Mouse (Mus musculus): ENCODE results near the gene Gm47995.

GRCm38 (mm10) chr1:151245846-151246245 lies 47.6 kb downstream of the Gm47995 start:
- TF ChIP-seq IRF4 (IDR thresholded peaks at IDR 0.05; ENCODE audit: low read depth, low read length) (no peak), HCFC1 (IDR thresholded peaks at IDR 0.05; ENCODE audit: low read depth, low read length) (no peak)

Measured in CH12.LX (cell line).